Mouse (Mus musculus) liver, adult 2 months (tissue): ENCODE measurements around the gene Lgals3bp.

ENCODE experiments used
- CTCF ChIP-seq: fragments of 200-500 bp; IDR thresholded peaks from 2 replicates; pipeline ENCODE4 v1.5.1; 2011; ENCODE audit warnings: low read depth, low read length, control low read depth
- POLR2A ChIP-seq: fragments of 200-500 bp; IDR thresholded peaks from 2 replicates; pipeline ENCODE4 v1.6.1; 2011; ENCODE audit warnings: low read length, control low read depth; ENCODE audit not compliant: insufficient read depth; ENCODE audit errors: extremely low read depth

DNA sequence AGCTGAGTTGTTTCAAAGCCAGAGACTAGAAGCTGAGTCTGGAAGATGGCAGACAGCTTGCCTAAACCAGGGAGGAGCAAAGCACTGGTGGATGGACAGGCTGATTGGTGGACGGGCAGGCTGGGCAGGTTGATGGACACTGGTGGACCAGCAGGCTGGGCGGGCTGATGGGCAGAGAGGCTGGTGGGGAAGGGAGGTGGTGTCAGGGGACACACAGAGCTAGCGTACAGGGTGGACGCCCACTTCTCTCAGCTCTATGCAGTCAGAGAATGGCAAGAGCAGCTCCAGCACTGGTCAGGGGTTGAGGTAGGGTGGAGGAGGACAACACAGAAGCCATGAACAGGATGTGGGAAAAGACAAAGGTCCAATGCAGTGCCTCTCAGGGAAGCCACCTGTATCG, 32.6 kb downstream of the Lgals3bp start:
- TF ChIP-seq CTCF (no peak), POLR2A (no peak)
